Mouse (Mus musculus) lung, postnatal 0 days (tissue): Measurements from ENCODE around the gene Mta3. TPM values are rescaled to one million over a fixed set of nuclear protein-coding genes. Genes with fewer than 3 reads are reported as not detected.

ENCODE experiments used
- ATAC-seq: fragments of 200-750 bp; cut with Nextera tagmentation; 2 replicates; pipeline ENCODE4 v1.8.0; 2017; ENCODE audit warnings: moderate library complexity
- DNase-seq: peaks from one replicate; pipeline ENCODE4 v3.0.0-alpha.2; 2016; ENCODE audit warnings: low spot score
- H3K27ac ChIP-seq: fragments of 300-500 bp; sonication (generic); 2 replicates; pipeline ENCODE4 v1.5.1; 2014; ENCODE audit warnings: antibody characterized with exemption, mild to moderate bottlenecking, low read length, mixed read lengths
- H3K27me3 ChIP-seq: fragments of 300-500 bp; sonication (generic); replicated peaks from 2 replicates; pipeline ENCODE4 v1.6.1; 2014; ENCODE audit warnings: low read length, mixed read lengths; ENCODE audit not compliant: insufficient read depth
- H3K36me3 ChIP-seq: fragments of 300-500 bp; sonication (generic); 2 replicates; pipeline ENCODE4 v1.6.1; 2014; ENCODE audit warnings: low read length, mixed read lengths; ENCODE audit not compliant: insufficient read depth
- H3K4me1 ChIP-seq: fragments of 300-500 bp; sonication (generic); 2 replicates; pipeline ENCODE4 v1.6.1; 2014; ENCODE audit warnings: antibody characterized with exemption, low read depth, low read length, mixed read lengths; ENCODE audit not compliant: insufficient read depth
- H3K4me2 ChIP-seq: fragments of 300-500 bp; sonication (generic); replicated peaks from 2 replicates; pipeline ENCODE4 v1.6.1; 2014; ENCODE audit warnings: low read depth, mild to moderate bottlenecking, low read length, moderate library complexity, mixed read lengths
- H3K4me3 ChIP-seq: fragments of 300-500 bp; sonication (generic); 2 replicates; pipeline ENCODE4 v1.5.1; 2014; ENCODE audit warnings: low read depth, low read length
- H3K9ac ChIP-seq: fragments of 300-500 bp; sonication (generic); replicated peaks from 2 replicates; pipeline ENCODE4 v1.6.1; 2014; ENCODE audit warnings: low read depth, mild to moderate bottlenecking
- H3K9me3 ChIP-seq: fragments of 300-500 bp; sonication (generic); 2 replicates; pipeline ENCODE4 v1.6.1; 2016; ENCODE audit warnings: low read length, mixed read lengths
- CTCF ChIP-seq: IDR thresholded peaks from 2 replicates; pipeline ENCODE4 v1.5.1; 2016; ENCODE audit warnings: antibody characterized with exemption, mild to moderate bottlenecking
- EP300 ChIP-seq: IDR thresholded peaks from 2 replicates; pipeline ENCODE4 v1.6.1; 2016; ENCODE audit warnings: antibody characterized with exemption, mild to moderate bottlenecking, control low read depth
- WGBS: fragments of 180-500 bp; shearing (Covaris S2); extraction: QIAGEN DNeasy Blood & Tissue Kit; methylation state at CpG from one replicate; pipeline ENCODE4 v1.1.7; 2014; 5-methylcytosine and 5-hydroxymethylcytosine counted together
- polyA plus RNA-seq: library from polyadenylated mRNA; unstranded; fragments of >200 nt; fragmentation: Nextera tagmentation; extraction: Ambion mirVana; gene quantifications from 2 replicates; pipeline ENCODE4 v1.2.1, GENCODE M21; 2015

The Mta3 gene
- polyA plus RNA-seq, 1 experiment from 2014 or later: 32.0 TPM

GRCm38 (mm10) chr17:83865366-83865765 is 159.4 kb downstream of the Mta3 start:
- Histone ChIP-seq H3K27me3 (no peaks in the 10 kb centered on the region), H3K27ac (no peak overlapping the region), H3K4me1 (no peaks in the 10 kb centered on the region), H3K9ac (no peak overlapping the region), H3K4me3 (no peak overlapping the region), H3K4me2 (no peak overlapping the region), H3K36me3 (no peaks in the 10 kb centered on the region), H3K9me3 (no peaks in the 10 kb centered on the region)
- WGBS: 68% methylated on average over 7 of the region's 7 CpGs
- DNase-seq (no peak), ATAC-seq (no peak)
- TF ChIP-seq CTCF (no peak), EP300 (no peak)

- ATAC-seq (no peak), DNase-seq (peak; percentile 67)
- H3K27me3 ChIP-seq: no peaks in the 10 kb centered on the region
- TF ChIP-seq CTCF (peak; percentile 81), EP300 (no peak)
- H3K4me3 ChIP-seq: no peak overlapping the region
- no peak overlapping the region for H3K9ac ChIP-seq
- no peak overlapping the region for H3K27ac ChIP-seq
- no peak overlapping the region for H3K4me2 ChIP-seq
- WGBS: 19% methylated on average over 10 of the region's 10 CpGs
- no peaks in the 10 kb centered on the region for H3K36me3 ChIP-seq
- H3K4me1 ChIP-seq: no peaks in the 10 kb centered on the region
- no peaks in the 10 kb centered on the region for H3K9me3 ChIP-seq
These were observed 160.6 kb downstream of the Mta3 start for GRCm38 (mm10) chr17:83866582-83866981.

GRCm38 (mm10) chr17:83870385-83870784 is 164.4 kb downstream of the Mta3 start:
- Histone ChIP-seq H3K4me2 (no peak overlapping the region), H3K9ac (no peak overlapping the region), H3K4me1 (no peaks in the 10 kb centered on the region), H3K27me3 (no peaks in the 10 kb centered on the region), H3K4me3 (no peak overlapping the region), H3K27ac (no peak overlapping the region), H3K9me3 (no peaks in the 10 kb centered on the region), H3K36me3 (no peaks in the 10 kb centered on the region)
- DNase-seq: no peak
- 77% methylated on average over 4 of the region's 4 CpGs for WGBS
- ATAC-seq: no peak
- no peak for TF ChIP-seq CTCF
- no peak for TF ChIP-seq EP300

Other genes starting within 250 kb of the Mta3 start
- 190 and 191 TPM in 2 replicates for gene Cox7a2l, start 188.8 kb upstream of the Mta3 start, polyA plus RNA-seq
- not detected in 2 replicates for gene Kcng3, start 74.3 kb upstream of the Mta3 start, polyA plus RNA-seq
- gene Haao, start 141.8 kb downstream of the Mta3 start, polyA plus RNA-seq: 1.1 and 1.6 TPM in 2 replicates